Mouse (Mus musculus): ENCODE results near the gene Ptpn23.

Ptpn23 gene

DNA sequence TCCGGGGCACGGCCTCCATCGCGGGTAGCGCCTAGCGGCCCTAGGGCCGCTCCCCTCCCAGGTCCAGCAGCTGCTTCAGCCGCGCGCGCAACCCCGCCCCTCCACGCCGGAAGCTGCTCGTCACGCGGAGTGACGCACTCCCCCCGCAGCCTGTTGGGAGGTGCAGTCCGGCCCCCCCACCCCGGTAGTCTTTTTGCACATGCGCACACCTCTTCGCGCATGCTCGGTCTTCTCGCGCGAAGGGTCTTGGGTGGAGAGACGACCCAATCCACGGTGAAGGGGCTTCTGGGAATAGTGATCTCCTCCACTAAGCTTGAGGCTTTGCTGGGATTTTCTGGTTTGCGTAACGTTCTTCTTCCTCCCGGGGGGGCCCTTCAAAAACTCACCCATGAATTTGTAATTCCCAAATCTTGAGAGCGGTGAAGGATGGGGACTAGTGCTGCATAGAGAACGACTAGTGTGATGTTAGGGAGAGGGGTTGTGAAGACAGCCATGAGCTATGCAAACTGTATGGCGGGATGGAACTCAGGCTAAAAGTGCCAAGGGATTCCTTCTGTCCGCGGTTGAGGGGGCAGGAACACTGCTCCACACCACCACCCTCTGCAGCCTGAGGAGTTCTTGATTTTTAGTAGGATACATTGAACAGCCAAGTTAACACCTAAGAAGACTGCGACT lies at the start of gene Ptpn23:
Gene Ptpn23 (minus strand): TSS at position 115 of the 675 bp plus-strand sequence.
- DNase-seq (ENCODE audit: low read depth), result peak; percentile 98

DNA sequence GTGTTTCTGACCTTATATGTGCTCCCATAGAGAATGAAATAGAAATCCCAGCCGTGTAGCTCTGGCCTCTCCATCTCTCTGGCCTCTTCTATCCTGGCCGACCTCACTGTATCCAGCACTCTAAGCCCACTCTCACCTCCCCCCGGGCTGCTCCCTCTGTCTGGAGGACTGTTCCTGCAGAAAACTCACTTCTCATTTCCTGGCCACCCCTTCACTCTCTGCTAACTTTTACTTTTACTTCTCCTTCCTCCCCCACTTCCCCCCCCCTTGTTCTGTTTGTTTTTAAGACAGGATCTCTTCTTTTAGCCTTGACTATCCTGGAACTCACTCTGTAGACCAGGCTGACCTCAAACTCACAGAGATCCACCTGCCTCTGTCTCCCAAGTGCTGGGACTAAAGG lies 44.5 kb upstream of the Ptpn23 start:
- no peak for DNase-seq (ENCODE audit: low read depth)

DNA sequence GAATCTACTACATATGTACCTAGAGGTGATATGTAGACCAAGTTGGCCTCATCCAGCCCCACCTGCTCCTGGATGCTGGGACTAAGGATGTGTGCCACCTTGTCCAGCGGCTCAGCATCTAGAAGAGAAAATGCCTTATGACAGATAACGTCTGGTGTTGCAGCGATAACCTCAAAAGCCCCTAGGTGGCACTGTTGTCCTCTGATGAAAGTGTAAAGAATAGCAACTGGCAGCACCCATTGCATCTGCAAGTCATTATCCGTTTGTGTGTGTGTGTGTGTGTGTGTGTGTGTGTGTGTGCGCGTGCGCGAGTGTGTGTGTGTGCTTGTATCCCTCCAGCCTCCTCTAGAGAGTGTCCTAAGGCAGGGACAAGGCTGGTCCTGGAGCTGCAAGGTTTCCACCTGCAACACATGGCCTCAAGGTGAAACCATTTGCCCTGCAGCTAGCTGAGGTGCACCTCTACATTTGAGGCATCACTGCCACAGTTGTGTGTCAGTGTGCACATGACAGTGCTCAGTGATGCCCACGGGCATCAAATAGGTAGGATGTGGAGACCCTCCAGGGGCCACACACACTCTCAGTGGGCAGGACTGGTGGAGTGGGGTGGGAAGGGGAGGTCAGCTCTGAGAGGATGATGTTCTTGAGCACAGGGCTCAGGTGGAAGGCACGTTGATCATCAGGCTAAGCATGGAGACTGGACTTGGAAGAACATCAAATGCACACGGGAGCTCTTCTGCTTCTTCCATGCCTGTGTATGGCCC lies 41.0 kb upstream of the Ptpn23 start:
- DNase-seq (ENCODE audit: low read depth), result peak; percentile 91

DNA sequence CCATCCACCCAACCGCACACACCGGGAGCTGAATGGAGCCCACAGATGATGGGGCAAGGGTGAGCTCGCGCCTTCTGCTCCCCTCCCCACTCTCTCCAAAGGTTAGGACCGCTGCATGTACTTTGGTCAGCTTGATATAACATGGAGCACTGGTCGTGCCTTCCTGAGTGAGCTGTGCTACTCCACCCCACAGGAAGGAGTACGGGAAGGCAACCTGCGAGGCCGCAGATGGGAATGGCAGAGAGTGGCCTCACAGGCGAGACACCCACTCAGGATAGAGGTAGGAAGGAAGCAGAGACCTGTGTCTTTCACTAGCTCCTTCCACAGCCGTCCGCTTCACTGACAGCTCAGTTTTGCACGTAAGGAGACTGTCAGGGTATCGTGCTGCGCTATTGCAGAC lies 40.3 kb upstream of the Ptpn23 start:
- DNase-seq (ENCODE audit: low read depth), result no peak

DNA sequence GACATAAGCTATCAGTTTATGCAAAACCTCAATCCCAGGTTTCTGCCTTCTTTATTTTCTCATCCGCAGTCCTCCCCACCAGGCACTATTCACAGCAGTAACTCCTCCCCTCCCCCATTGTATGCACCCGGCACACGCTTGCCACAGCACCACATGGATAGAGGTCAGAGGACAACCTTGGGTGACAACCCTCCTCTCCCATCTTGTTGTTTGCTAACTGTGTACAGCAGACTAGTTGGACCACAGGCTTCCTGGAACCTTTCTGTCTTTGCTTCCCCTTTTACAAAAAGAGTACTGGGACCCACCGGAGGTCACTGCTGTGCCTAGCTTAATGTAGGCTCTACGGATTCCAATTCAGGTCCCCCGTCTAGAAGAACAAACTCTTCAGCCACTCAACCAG lies 32.5 kb upstream of the Ptpn23 start:
- no peak for DNase-seq (ENCODE audit: low read depth)

DNA sequence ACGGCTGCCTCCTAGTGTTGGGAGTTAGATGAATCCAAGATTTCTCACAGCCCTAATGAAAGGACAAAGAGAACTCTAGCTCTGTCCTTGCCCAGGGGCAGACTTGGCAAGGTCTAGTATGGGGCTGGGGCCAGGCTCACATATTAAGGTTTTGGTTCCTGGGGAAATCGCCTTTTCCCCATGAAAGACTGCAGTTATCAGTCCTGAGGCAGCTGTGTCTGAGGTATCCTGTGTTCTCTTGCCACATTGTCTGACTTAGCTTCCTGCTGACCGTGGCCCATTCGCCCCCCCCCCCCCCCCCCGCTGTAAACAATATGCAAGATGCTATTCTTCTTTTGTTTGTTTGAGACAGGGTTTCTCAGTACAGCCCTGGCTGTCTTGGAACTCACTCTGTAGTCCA lies 32.0 kb upstream of the Ptpn23 start:
- no peak for DNase-seq (ENCODE audit: low read depth)

DNA sequence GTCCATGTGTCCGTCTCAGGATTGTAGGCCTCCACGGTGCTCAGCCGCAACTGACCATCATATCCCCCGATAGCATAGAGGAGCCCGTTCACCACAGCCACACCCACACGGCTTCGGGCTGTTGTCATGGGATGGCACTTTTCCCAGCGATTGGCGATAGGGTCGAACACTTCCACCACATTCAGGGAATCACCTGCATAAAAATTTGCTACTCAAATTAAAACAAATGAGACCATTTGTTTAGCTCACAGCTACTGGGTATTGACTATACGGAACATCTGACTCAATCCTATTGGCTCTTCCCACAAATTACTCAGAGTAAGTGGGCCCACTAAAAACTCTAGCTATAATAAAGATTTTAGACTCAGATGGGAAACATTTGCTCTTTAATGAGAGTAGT lies 28.0 kb upstream of the Ptpn23 start:
- DNase-seq (ENCODE audit: low read depth), result no peak

DNA sequence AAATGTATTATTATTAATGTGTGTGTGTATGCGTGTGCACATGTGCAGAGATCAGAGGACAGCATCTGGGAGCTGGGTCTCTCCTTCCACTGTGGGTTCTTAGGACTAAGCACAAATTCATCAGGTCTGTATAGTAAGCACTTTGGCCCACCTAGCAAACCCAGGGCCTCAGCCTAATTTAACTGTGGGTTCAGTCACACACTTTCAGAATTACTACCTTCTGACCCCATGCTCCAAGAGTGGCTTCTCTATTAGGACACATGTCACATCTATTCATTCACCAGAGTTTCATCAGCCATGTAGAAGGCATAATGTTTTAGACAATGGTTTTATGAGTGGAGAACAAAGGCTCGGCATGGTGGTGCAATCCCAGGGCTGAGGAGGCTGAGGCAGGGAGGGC lies 25.0 kb upstream of the Ptpn23 start:
- DNase-seq (ENCODE audit: low read depth), result no peak

DNA sequence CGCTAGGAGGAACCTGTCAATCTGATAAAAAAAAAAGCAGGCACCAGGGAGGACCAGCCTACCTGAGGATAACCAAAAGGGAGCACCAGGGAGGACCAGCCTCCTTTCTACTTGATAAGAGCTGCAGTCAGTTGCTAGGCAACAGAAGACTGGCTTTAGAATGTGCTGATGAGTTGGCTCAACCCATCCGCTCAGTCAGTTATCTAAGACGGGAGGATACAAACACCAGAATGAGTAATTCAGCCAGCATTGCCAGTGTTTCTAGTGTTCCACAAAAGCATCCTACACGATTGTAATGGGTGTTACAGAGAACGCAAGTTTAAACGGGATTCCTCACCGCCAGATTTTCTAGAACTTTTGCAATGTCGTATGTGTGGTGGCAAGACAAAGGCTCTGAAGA lies 23.2 kb upstream of the Ptpn23 start:
- DNase-seq (ENCODE audit: low read depth), result no peak

DNA sequence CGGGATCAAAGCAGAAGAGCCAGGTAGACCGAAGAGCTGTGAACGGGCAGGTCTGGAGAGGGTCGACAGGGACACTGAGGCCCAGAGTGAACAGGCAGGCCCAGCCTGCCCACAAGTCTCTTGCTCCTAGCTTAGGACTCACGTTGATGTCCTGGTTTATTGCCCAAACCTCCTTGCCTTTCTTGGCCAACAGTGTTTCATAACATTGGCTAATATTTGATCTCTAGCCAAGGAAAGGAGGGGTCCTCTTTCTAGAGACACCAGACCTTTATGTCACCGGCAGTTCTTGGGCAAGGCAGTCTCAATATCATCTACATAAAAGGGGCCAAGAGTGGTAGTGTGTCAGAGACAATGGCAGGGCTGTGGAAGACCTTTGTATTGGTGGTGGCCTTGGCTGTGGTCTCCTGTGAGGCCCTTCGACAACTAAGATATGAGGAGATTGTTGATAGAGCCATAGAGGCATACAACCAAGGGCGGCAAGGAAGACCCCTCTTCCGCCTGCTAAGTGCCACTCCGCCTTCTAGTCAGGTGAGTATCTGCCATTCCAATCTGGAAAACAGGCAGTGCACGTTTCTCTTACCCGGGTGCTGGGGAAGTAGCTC lies 11.6 kb upstream of the Ptpn23 start, which contains the start of gene Ngp:
Gene Ngp (plus strand): TSS at position 237 of the 602 bp plus-strand sequence.
- no peak for DNase-seq (ENCODE audit: low read depth)

DNA sequence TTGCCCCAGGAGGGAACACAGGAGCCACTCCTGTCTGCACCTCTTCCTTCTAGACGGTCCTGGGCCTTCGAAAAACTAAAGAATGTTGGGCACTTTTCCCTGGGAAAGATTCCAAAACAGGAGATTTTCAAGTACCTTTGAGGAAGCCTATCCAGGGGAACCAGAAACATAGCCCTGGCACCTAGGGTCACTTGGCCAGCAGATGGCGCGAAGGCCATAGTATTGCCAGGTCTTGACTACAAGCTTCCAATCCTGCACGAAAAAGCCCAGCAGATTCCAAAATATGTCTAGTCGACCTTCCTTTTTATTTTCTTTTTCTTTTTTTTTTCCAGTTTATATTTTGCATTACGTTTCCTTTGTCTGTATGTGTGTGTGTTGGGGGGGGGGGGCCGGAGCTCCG lies 5.8 kb upstream of the Ptpn23 start:
- DNase-seq (ENCODE audit: low read depth), result no peak

DNA sequence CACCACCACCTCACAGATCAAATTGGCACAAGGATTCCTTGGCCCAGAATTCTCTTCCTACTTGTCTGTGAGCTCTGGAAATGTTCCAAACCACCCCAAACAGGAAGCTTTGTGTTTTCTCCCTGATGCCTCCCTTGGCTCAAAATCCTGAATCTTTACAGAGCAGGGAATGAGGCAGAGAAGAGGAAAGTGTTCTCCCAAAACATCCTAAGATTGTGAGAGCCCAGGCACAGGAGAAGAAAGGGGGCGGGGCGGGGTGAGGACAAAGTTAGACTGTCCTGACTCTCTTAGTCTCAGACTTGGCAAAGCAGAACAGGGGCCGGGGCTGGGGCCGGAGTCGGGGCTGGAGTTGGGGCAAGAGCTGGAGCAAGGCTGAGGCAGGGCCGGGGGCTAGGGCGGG lies 4.9 kb upstream of the Ptpn23 start:
- DNase-seq (ENCODE audit: low read depth), result no peak

DNA sequence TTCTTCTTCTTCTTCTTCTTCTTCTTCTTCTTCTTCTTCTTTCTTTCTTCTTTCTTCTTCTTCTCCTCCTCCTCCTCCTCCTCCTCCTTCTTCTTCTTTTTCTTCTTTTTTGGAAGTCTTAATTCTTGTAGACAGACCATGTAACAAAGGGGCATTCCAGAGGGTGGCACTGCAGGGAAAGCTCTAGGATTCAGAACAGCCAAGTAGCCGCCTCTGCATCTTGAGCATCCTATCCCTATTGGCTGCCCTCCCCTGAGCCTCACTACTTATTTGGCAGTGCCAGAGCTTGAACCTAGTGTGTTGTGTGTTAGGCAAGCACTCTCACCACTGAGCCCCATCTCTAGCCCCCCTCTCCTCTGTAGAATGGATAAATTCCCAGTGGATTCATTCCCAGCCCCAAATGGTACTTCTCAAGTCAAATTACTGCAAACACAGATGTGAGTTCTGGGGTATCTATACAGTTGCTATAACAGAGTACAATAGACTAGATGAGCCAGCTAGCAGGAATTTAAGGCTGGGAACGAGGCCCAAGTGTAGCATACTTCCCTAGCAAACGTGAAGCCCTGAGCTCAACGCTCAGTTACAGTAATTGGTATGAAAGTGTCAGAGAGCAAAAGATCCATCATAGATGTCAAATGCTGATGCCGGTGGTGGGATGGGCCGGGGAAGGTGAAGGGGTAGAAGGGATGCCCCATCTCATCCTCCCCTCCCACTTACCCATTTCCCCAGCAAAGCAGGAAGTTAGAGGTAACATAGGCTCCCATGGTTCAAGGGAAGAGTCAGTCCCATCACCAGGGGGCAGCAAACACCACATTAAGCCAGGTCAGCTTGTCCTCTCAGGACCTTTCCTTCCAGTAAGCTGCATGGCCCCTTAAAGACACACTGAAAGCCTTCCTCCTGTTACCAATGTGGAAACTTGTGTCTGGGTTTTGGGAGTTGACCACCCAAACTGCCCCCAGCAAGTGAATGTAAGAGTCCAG lies 3.2 kb upstream of the Ptpn23 start:
- peak; percentile 93 for DNase-seq (ENCODE audit: low read depth)

DNA sequence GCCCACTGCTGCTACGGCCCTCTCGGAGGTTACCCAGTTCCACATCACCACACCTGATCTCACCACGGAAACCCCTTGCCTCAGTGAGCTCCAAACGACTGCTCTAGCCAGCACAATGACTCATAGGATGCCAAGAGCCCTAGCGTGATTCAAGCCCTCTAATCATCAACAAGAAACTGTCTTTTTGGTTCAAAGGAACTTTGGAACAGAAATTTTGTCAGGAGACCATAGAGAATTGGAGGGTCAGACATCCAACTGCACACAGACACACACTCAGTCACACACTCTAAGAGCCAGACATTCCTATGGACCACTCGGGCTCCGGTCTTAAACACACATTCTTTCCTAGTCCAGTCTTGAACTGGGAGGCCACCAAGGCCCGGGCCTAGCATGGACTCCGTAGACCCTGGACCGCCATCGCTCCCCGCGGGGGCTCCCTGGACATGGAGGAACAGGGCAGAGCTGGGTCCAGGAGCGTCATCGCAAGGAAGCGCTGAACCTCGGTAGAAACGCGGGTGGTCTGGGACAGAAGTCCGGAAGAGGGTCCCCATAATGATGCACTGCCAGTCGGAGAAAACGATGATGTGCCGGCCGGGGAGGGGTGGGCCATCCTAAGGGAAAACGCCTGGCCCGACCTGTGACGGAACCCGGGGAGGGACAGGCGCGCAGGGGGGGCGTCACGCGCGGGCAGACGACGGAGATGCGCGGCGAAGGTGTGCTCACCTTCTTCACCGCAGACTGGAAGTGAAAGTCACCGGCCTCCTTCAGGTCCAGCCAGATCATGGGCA lies 508 bp downstream of the Ptpn23 start:
- peak; percentile 71 for DNase-seq (ENCODE audit: low read depth)

DNA sequence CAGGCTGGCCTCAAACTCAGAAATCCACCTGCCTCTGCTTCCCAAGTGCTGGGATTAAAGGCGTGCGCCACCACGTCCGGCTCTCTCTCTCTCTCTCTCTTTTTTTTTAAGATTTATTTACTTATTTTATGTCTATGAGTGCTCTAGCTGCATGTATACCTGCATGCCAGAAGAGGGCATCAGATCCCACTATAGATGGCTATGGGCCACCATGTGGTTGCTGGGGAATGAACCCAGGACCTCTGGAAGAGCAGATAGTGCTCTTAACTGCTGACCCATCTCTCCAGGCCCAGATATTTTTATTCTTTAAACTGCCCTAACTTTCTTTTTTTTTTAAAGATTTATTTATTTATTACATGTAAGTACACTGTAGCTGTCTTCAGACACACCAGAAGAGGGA lies 4.8 kb downstream of the Ptpn23 start:
- DNase-seq (ENCODE audit: low read depth), result peak; percentile 30

DNA sequence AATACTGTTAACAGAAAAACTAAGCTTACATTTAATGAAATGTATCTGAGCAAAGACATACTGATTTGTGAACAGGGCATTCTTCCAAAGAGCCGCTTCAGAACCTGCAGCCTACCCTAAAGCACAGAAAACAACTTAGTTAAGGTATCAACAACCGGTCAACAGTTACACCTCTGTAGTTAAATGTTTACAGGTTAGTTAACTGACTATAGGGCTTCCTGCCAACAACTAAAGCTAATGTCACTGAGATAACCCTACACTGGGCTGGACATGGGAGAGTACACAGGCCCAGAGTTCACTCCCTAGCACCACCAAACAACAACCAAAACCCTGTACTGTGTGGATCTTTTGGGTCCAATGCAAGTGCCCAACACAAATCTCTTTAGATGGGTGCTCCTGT lies 5.3 kb downstream of the Ptpn23 start:
- no peak for DNase-seq (ENCODE audit: low read depth)

DNA sequence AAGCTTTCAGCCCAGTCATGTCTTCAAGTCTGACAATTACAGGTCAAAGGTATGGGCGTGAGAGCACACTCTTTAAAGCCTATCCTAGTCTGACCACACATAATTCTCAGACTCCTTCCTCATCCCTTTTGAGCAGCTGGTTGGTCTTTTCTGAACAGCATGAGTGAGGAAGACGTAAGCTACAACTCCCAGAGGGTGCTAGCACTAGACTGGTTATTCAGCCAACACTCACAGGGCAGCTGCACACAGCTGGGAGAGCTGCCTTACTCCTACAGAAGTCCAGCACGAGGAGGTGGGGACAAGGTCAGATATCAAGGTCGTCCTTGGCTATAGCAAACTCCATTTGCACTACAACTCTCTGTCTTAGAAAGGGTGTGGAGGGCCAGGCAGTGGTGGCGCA lies 7.4 kb downstream of the Ptpn23 start:
- no peak for DNase-seq (ENCODE audit: low read depth)

DNA sequence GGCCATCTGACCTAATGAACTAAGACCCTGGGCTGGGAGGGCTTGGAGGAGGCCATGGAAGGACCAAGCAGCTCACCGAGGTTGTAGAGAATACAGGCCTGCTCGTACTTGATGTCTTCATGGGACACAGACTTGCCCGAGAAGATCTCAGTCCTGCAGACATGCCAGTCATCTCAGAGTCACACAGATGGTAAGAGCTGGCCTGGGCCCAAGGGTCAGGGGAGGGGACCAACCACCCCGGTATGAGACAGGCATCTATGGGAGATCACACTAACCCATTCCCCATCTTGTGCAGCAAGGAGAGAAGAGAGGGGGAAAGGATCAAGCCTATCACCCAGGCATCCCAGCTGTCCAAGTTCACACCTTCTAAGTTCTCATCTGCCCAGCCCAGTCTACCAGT lies 14.7 kb downstream of the Ptpn23 start:
- no peak for DNase-seq (ENCODE audit: low read depth)

DNA sequence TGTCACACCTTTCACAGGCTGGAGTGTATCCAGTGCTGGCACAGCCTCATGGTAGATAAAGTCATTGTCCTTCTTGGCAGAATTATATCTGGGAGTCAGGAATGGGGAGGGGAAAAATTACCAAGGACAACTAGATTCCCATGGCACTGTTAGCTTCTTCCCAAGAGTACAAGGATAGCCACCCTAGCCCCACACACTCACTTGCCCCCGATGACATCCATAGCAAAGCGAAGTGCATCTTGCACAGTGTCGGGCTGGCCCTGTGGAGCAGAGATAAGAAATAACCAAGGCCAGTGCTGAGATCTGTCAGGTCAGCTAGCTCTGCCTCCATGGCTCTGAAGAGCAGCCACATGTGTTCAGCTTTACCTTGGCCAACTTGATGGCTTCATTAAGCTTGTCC lies 17.2 kb downstream of the Ptpn23 start:
- no peak for DNase-seq (ENCODE audit: low read depth)

DNA sequence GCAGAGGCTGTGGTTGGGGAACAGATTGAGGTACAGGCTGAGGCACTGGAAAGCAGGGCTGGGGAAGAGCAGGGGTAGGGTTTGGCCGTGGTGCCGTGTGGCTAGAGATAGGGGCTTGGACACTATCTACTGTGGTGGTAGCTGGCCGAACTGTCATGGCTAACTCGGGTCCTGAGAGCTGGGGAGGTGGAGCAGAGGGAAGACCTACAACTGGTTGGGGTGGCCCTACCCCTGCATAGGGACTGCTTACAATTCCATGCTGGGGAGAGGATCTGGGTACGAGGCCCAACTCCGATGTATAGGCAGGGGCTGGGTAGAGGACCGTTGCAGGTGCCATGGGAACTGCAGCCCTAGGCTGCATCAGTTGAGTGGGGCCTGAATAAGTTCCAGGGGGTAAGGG lies 20.0 kb downstream of the Ptpn23 start:
- no peak for DNase-seq (ENCODE audit: low read depth)

DNA sequence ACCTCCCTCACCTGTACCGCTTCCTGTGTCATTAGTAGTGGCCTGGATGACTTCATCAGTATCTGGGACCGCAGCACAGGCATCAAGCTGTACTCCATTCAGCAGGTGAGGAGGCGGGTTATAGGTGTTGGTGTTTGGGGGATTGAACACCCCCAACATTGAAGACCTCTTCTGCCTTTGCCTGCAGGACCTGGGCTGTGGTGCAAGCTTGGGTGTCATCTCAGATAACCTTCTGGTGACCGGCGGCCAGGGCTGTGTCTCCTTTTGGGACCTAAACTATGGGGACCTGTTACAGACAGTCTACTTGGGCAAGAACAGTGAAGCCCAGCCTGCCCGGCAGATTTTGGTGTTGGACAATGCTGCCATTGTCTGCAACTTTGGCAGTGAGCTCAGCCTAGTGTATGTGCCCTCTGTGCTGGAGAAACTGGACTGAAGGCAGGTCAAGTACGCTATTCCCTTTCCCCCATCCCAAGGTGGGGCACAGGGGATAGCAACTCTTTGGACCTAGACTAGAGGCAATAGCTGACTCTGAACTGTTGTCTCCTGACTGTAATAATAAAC lies 23.6 kb downstream of the Ptpn23 start:
- no peak for DNase-seq (ENCODE audit: low read depth)
